Mouse (Mus musculus) lung, postnatal 10 days (tissue): ENCODE data around the gene Hip1.

Experiments
- DNase-seq: peaks from one replicate; pipeline ENCODE4 v3.0.0; 2021

The Hip1 gene

GRCm38 (mm10) chr5:135529964-135530363, 15.0 kb downstream of the Hip1 start:
- no peak for DNase-seq

GRCm38 (mm10) chr5:135529310-135529709, 15.6 kb downstream of the Hip1 start:
- DNase-seq, result no peak

- DNase-seq, result no peak
Observed at GRCm38 (mm10) chr5:135527986-135528385, 16.9 kb downstream of the Hip1 start.

- DNase-seq, result peak; percentile 55
Observed at GRCm38 (mm10) chr5:135524660-135525560, 20.0 kb downstream of the Hip1 start.

- DNase-seq, result no peak
Observed at GRCm38 (mm10) chr5:135524087-135524486, 20.8 kb downstream of the Hip1 start.

GRCm38 (mm10) chr5:135522111-135522722, 22.7 kb downstream of the Hip1 start:
- peak; percentile 43 for DNase-seq

- DNase-seq, result no peak
Observed at GRCm38 (mm10) chr5:135517348-135517883, 27.5 kb downstream of the Hip1 start.

GRCm38 (mm10) chr5:135513131-135513530, 31.8 kb downstream of the Hip1 start:
- no peak for DNase-seq

GRCm38 (mm10) chr5:135511105-135511504, 33.8 kb downstream of the Hip1 start:
- peak; percentile 29 for DNase-seq

GRCm38 (mm10) chr5:135508284-135508683, 36.6 kb downstream of the Hip1 start:
- DNase-seq, result peak; percentile 62

GRCm38 (mm10) chr5:135507561-135508273, 37.2 kb downstream of the Hip1 start:
- DNase-seq, result peak; percentile 39

- DNase-seq, result no peak
Observed at GRCm38 (mm10) chr5:135505442-135505841, 39.5 kb downstream of the Hip1 start.

- DNase-seq, result no peak
Observed at GRCm38 (mm10) chr5:135502931-135503330, 42.0 kb downstream of the Hip1 start.

- no peak for DNase-seq
Observed at GRCm38 (mm10) chr5:135502027-135502426, 42.9 kb downstream of the Hip1 start.

GRCm38 (mm10) chr5:135498914-135499313, 46.0 kb downstream of the Hip1 start:
- DNase-seq, result no peak

GRCm38 (mm10) chr5:135497347-135497955, 47.5 kb downstream of the Hip1 start:
- no peak for DNase-seq

GRCm38 (mm10) chr5:135496489-135496888, 48.4 kb downstream of the Hip1 start:
- no peak for DNase-seq

GRCm38 (mm10) chr5:135495471-135495870, 49.4 kb downstream of the Hip1 start:
- DNase-seq, result no peak

- DNase-seq, result peak; percentile 65
Observed at GRCm38 (mm10) chr5:135494183-135494910, 50.6 kb downstream of the Hip1 start.

- DNase-seq, result no peak
Observed at GRCm38 (mm10) chr5:135493095-135493494, 51.8 kb downstream of the Hip1 start.

GRCm38 (mm10) chr5:135492126-135492525, 52.8 kb downstream of the Hip1 start:
- DNase-seq, result no peak

GRCm38 (mm10) chr5:135489695-135490294, 55.1 kb downstream of the Hip1 start:
- DNase-seq, result no peak
